Mouse (Mus musculus) embryonic facial prominence, embryonic 12.5 days (tissue): Measurements from ENCODE around the gene Atg16l2. TPM values are rescaled to one million over a fixed set of nuclear protein-coding genes. Genes with fewer than 3 reads are reported as not detected.

Source experiments
- ATAC-seq: fragments of 200-750 bp; cut with Nextera tagmentation; 2 replicates; pipeline ENCODE4 v1.8.0; 2017; ENCODE audit not compliant: insufficient number of reproducible peaks, insufficient read depth, low FRiP score, low TSS enrichment
- H3K27ac ChIP-seq: fragments of 300-500 bp; sonication (generic); 2 replicates; pipeline ENCODE4 v1.5.1; 2016; ENCODE audit warnings: mild to moderate bottlenecking
- H3K27me3 ChIP-seq: fragments of 300-500 bp; sonication (generic); 2 replicates; pipeline ENCODE4 v1.6.1; 2016; ENCODE audit warnings: mild to moderate bottlenecking, moderate library complexity
- H3K36me3 ChIP-seq: fragments of 300-500 bp; sonication (generic); 2 replicates; pipeline ENCODE4 v1.6.1; 2016; ENCODE audit warnings: mild to moderate bottlenecking
- H3K4me1 ChIP-seq: fragments of 300-500 bp; sonication (generic); 2 replicates; pipeline ENCODE4 v1.6.1; 2016
- H3K4me2 ChIP-seq: fragments of 300-500 bp; sonication (generic); replicated peaks from 2 replicates; pipeline ENCODE4 v1.6.1; 2016; ENCODE audit warnings: mild to moderate bottlenecking, moderate library complexity
- H3K4me3 ChIP-seq: fragments of 300-500 bp; sonication (generic); 2 replicates; pipeline ENCODE4 v1.5.1; 2016; ENCODE audit warnings: mild to moderate bottlenecking
- H3K9ac ChIP-seq: fragments of 300-500 bp; sonication (generic); 2 replicates; pipeline ENCODE4 v1.6.1; 2016; ENCODE audit warnings: mild to moderate bottlenecking, moderate library complexity
- H3K9me3 ChIP-seq: fragments of 300-500 bp; sonication (generic); 2 replicates; pipeline ENCODE4 v1.6.1; 2016; ENCODE audit warnings: mild to moderate bottlenecking, moderate library complexity
- WGBS: fragments of 180-500 bp; shearing (Covaris S2); methylation state at CpG from one replicate; pipeline ENCODE4 v1.1.7; 2016; 5-methylcytosine and 5-hydroxymethylcytosine counted together
- polyA plus RNA-seq: library from polyadenylated mRNA; unstranded; fragments of >200 nt; fragmentation: Nextera tagmentation; extraction: Ambion mirVana; gene quantifications from 2 replicates; pipeline ENCODE4 v1.2.1, GENCODE M21; 2016

Atg16l2 gene
- polyA plus RNA-seq, 1 experiment from 2014 or later = 18.1 TPM

DNA sequence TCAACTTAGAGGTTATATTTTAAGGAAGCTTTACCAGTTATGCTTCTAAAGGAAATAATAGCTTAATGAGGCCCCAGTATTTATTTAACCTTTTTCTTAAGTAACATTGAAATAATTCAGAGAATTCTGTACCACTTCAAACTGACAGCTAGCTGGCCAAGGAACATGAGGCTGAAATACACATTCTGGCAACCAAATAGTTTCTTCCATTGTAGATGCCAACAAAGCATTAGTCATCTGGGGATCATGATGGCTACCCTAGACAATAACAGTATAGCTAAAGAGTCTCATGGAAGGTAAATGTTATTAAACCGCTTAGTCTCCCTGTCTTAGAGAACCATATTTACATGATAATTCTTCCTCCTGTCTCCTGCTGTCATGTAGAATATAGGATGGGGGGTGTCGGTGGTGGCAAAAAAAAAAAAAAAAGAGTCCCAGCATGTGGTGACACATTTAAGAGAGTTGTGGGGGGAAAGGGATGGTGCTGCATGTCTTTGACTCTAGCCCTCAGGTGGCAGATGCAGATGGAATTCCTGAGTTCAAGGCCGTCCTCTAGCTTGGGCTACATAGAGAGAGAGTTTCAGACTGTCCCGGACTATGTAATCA lies 40.0 kb downstream of the Atg16l2 start:
- Histone ChIP-seq H3K4me3 (no peak overlapping the region), H3K4me2 (no peak overlapping the region), H3K27ac (no peak overlapping the region), H3K4me1 (no peaks in the 10 kb centered on the region), H3K36me3 (peaks cover 21% of the 10 kb centered on the region), H3K9me3 (no peaks in the 10 kb centered on the region), H3K9ac (no peak overlapping the region), H3K27me3 (no peaks in the 10 kb centered on the region)
- no peak for ATAC-seq
- WGBS = 84% methylated on average over 4 of the region's 4 CpGs

DNA sequence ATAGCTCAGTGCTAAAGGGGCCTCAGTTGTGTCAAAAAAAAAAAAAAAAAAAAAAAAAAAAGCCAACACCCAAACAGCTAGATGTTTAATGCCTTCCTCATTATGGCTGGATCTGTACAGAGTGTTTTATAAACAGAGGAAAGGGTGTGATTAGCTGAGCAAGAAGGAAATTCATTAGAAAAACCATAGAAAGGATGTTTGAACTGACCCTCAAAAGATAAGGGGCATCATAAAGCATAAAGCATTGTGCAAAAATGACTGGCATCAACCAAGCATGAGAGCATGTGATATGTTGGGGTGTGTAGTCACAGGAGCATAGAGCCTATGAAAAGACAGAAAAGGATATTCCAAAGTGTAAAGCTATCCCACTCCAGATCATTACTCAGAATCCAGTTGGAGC lies 43.6 kb downstream of the Atg16l2 start:
- Histone ChIP-seq H3K4me3 (no peak overlapping the region), H3K36me3 (peaks cover 28% of the 10 kb centered on the region)

DNA sequence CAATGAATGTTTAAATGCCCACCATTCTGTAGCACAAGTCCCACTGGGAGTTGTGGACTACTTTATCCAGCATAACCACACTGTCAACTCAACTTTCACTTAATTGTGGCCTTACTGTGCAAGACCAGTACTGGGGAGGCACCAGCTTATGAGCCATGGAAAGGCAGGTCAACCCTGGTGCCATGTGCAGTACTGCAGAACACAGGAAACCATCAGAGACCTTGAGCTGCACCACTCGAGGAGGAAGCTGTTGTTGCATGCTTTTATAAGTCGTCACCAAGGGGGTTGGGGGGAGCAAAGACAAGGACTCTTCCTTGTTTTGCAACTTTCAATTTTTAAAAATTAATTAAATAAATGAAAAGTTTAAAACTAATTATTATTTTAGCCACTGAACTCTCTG lies 49.0 kb downstream of the Atg16l2 start:
- 64% methylated on average over 2 of the region's 2 CpGs for WGBS
- Histone ChIP-seq H3K4me2 (no peak overlapping the region), H3K9me3 (no peaks in the 10 kb centered on the region), H3K4me3 (no peak overlapping the region), H3K9ac (no peak overlapping the region), H3K27ac (no peak overlapping the region), H3K27me3 (no peaks in the 10 kb centered on the region), H3K4me1 (no peaks in the 10 kb centered on the region), H3K36me3 (peaks cover 17% of the 10 kb centered on the region; the same call in 1 of the 2 replicates)
- no peak for ATAC-seq

More for the DNA sequence above, 43.6 kb downstream of the Atg16l2 start:
- Histone ChIP-seq H3K9ac (no peak overlapping the region), H3K27me3 (no peaks in the 10 kb centered on the region), H3K4me1 (no peaks in the 10 kb centered on the region), H3K4me2 (no peak overlapping the region), H3K27ac (no peak overlapping the region), H3K9me3 (no peaks in the 10 kb centered on the region)
- no peak for ATAC-seq

DNA sequence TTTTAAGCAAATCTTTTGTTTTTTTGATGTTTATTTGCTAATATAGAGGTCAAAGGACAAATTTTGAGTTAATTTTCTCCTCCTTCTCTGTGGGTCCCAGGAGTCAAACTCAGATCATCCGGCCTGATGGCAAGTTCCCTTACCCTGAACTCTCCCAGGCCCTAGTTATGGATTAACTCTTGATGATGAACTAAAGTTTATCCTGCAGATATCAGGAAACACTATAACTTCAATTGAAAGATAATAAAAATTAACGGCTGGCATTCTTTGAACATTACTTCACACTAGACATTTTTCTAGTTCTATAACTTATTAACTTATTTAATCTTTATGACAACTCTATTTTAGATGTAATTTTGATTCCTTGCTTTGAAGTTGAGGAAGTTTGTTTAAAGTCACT lies 52.9 kb downstream of the Atg16l2 start:
- Histone ChIP-seq H3K27me3 (no peaks in the 10 kb centered on the region), H3K9ac (no peak overlapping the region), H3K4me3 (no peak overlapping the region), H3K36me3 (peaks cover 10% of the 10 kb centered on the region; the same call in 1 of the 2 replicates), H3K9me3 (no peaks in the 10 kb centered on the region), H3K27ac (no peak overlapping the region), H3K4me1 (no peaks in the 10 kb centered on the region), H3K4me2 (no peak overlapping the region)
- WGBS = 77% methylated on average over 2 of the region's 2 CpGs
- no peak for ATAC-seq

GRCm38 (mm10) chr7:101248760-101249159 lies 53.3 kb downstream of the Atg16l2 start:
- no peaks in the 10 kb centered on the region for H3K9me3 ChIP-seq
- no peak overlapping the region for H3K4me2 ChIP-seq
- no peaks in the 10 kb centered on the region for H3K27me3 ChIP-seq
- WGBS = 94% methylated on average over 4 of the region's 4 CpGs
- H3K36me3 ChIP-seq = peaks cover 10% of the 10 kb centered on the region; the same call in 1 of the 2 replicates
- no peak overlapping the region for H3K4me3 ChIP-seq
- H3K9ac ChIP-seq = no peak overlapping the region
- no peak overlapping the region for H3K27ac ChIP-seq
- no peak for ATAC-seq
- no peaks in the 10 kb centered on the region for H3K4me1 ChIP-seq

DNA sequence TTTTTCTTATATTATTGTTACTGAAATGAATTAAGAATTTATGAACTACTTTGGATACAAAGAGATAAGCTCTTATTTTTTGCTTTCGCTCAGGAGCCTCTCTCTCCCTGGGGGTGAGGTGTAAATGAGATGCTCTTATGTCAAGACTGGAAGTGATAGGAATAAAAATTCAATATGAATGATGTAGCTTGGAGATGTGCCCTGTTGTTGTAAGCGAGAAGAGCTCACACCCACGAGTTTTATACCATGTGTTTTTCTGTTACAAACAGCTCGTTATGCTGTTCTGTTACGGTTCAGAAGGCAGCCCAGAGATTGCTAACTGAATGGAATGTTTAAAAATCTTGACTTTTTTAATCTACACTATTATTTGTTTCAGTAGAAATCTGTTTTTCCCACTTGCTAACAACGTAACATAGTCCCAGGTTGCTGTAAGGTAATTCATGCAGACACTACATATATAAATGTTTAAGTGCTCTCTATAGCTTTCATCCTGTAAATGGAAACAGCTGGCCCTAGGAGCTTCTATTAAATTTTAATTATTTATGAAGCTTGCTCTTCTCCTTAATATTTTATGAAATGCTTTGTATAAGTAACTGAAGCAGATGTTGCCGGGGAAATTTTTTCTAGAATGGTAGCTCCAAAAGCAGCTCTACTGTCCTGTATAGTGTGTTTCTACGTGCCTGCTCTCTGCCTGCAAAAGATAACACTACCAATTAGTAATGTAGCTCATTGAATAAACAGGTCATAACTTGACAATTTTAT lies 65.2 kb downstream of the Atg16l2 start:
- H3K27me3 ChIP-seq = no peaks in the 10 kb centered on the region
- no peak overlapping the region for H3K4me3 ChIP-seq
- no peaks in the 10 kb centered on the region for H3K4me1 ChIP-seq
- H3K36me3 ChIP-seq = peaks cover 6% of the 10 kb centered on the region; the same call in 1 of the 2 replicates
- ATAC-seq = no peak
- no peaks in the 10 kb centered on the region for H3K9me3 ChIP-seq
- no peak overlapping the region for H3K27ac ChIP-seq
- H3K9ac ChIP-seq = no peak overlapping the region
- no peak overlapping the region for H3K4me2 ChIP-seq
- WGBS = 79% methylated on average over 8 of the region's 8 CpGs

- Histone ChIP-seq H3K4me1 (no peaks in the 10 kb centered on the region), H3K9ac (no peak overlapping the region), H3K9me3 (no peaks in the 10 kb centered on the region), H3K27me3 (no peaks in the 10 kb centered on the region), H3K4me2 (no peak overlapping the region), H3K4me3 (no peak overlapping the region), H3K36me3 (no peaks in the 10 kb centered on the region), H3K27ac (no peak overlapping the region)
- ATAC-seq = no peak
- 77% methylated on average over 3 of the region's 3 CpGs for WGBS
These were observed 69.3 kb downstream of the Atg16l2 start for GRCm38 (mm10) chr7:101232716-101233115.

DNA sequence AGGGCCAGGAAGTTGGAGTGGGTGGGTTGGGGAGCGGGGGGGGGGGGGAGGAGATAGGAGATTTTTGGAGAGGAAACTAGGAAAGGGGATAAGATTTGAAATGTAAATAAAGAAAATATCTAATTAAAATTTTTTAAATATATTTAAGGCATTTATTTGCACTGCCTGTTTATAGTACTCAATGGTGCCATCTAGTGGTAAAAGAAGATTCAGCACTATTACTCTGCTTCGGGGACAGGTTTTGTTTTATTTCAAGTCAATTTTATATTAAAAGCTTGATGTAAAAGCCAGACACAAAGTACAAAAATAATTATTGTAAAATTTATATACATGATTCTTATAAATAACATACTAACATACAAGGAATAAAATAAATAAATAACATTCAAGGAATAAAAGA lies 70.6 kb downstream of the Atg16l2 start:
- H3K27ac ChIP-seq = no peak overlapping the region
- no peaks in the 10 kb centered on the region for H3K9me3 ChIP-seq
- H3K36me3 ChIP-seq = no peaks in the 10 kb centered on the region
- no peak overlapping the region for H3K4me3 ChIP-seq
- H3K9ac ChIP-seq = no peak overlapping the region
- 45% methylated on average over 1 of the region's 2 CpGs for WGBS
- H3K4me2 ChIP-seq = no peak overlapping the region
- H3K4me1 ChIP-seq = no peaks in the 10 kb centered on the region
- H3K27me3 ChIP-seq = no peaks in the 10 kb centered on the region
- ATAC-seq = no peak

- Histone ChIP-seq H3K4me1 (no peaks in the 10 kb centered on the region), H3K27ac (no peak overlapping the region), H3K9ac (no peak overlapping the region), H3K4me2 (no peak overlapping the region), H3K36me3 (no peaks in the 10 kb centered on the region), H3K27me3 (no peaks in the 10 kb centered on the region), H3K4me3 (no peak overlapping the region), H3K9me3 (no peaks in the 10 kb centered on the region)
- 44% methylated on average over 1 of the region's 1 CpGs for WGBS
- no peak for ATAC-seq
These were observed 72.7 kb downstream of the Atg16l2 start for GRCm38 (mm10) chr7:101229336-101229735.

GRCm38 (mm10) chr7:101223501-101223900 lies 78.5 kb downstream of the Atg16l2 start:
- Histone ChIP-seq H3K4me1 (no peaks in the 10 kb centered on the region), H3K9me3 (no peaks in the 10 kb centered on the region), H3K27ac (no peak overlapping the region), H3K4me2 (no peak overlapping the region), H3K27me3 (no peaks in the 10 kb centered on the region), H3K4me3 (no peak overlapping the region), H3K9ac (no peak overlapping the region), H3K36me3 (no peaks in the 10 kb centered on the region)
- no peak for ATAC-seq
- WGBS = 90% methylated on average over 2 of the region's 2 CpGs

GRCm38 (mm10) chr7:101216724-101217123 lies 85.3 kb downstream of the Atg16l2 start:
- Histone ChIP-seq H3K4me3 (no peak overlapping the region), H3K27ac (no peak overlapping the region), H3K9ac (no peak overlapping the region), H3K27me3 (no peaks in the 10 kb centered on the region), H3K9me3 (no peaks in the 10 kb centered on the region), H3K4me2 (no peak overlapping the region), H3K4me1 (no peaks in the 10 kb centered on the region), H3K36me3 (no peaks in the 10 kb centered on the region)
- 83% methylated on average over 2 of the region's 2 CpGs for WGBS
- ATAC-seq = no peak

GRCm38 (mm10) chr7:101213515-101214263 lies 88.4 kb downstream of the Atg16l2 start:
- no peaks in the 10 kb centered on the region for H3K9me3 ChIP-seq
- H3K4me1 ChIP-seq = no peaks in the 10 kb centered on the region
- no peak for ATAC-seq
- no peaks in the 10 kb centered on the region for H3K27me3 ChIP-seq
- 84% methylated on average over 3 of the region's 3 CpGs for WGBS
- H3K4me2 ChIP-seq = no peak overlapping the region
- no peaks in the 10 kb centered on the region for H3K36me3 ChIP-seq
- H3K27ac ChIP-seq = no peak overlapping the region
- no peak overlapping the region for H3K9ac ChIP-seq
- no peak overlapping the region for H3K4me3 ChIP-seq
